Mouse (Mus musculus) liver, embryonic 14.5 days (tissue): Measurements from ENCODE around the gene Fiz1. TPM values are rescaled to one million over a fixed set of nuclear protein-coding genes. Genes with fewer than 3 reads are reported as not detected.

Experiments used
- ATAC-seq: fragments of 200-750 bp; cut with Nextera tagmentation; 2 replicates; pipeline ENCODE4 v1.8.0; 2017; ENCODE audit warnings: moderate number of reproducible peaks, mild to moderate bottlenecking, moderate library complexity; ENCODE audit not compliant: insufficient read depth
- DNase-seq, 3 experiments: peaks; one replicate each; pipeline ENCODE4 v3.0.0-alpha.2; 2012 to 2013; ENCODE audit warnings: low read depth in 3 of 3, low spot score in 3 of 3
- H3K27ac ChIP-seq: fragments of 300-500 bp; sonication (generic); 2 replicates; pipeline ENCODE4 v1.5.1; 2014; ENCODE audit warnings: moderate library complexity, mild to moderate bottlenecking, control low read depth, inconsistent platforms
- H3K27me3 ChIP-seq: fragments of 300-500 bp; sonication (generic); 2 replicates; pipeline ENCODE4 v1.6.1; 2014; ENCODE audit warnings: mild to moderate bottlenecking, low read length, moderate library complexity; ENCODE audit not compliant: control insufficient read depth, insufficient read depth
- H3K36me3 ChIP-seq: fragments of 300-500 bp; sonication (generic); replicated peaks from 2 replicates; pipeline ENCODE4 v1.6.1; 2014; ENCODE audit warnings: low read depth; ENCODE audit not compliant: control insufficient read depth, insufficient read depth
- H3K4me1 ChIP-seq, 2 experiments: fragments of 200-500 bp in 1 of 2; fragments of 300-500 bp in 1 of 2; sonication (generic) in 1 of 2; replicated peaks; 2 replicates each; pipeline ENCODE4 v1.6.1; 2012 to 2014; ENCODE audit warnings: antibody characterized with exemption in 1 of 2, inconsistent platforms in 1 of 2, low read length in 1 of 2; ENCODE audit not compliant: control insufficient read depth in 2 of 2, insufficient read depth in 2 of 2
- H3K4me2 ChIP-seq: fragments of 300-500 bp; sonication (generic); 2 replicates; pipeline ENCODE4 v1.6.1; 2014; ENCODE audit warnings: low read depth, mild to moderate bottlenecking, control low read depth, moderate library complexity
- H3K4me3 ChIP-seq, 2 experiments: fragments of 200-500 bp in 1 of 2; fragments of 300-500 bp in 1 of 2; sonication (generic) in 1 of 2; 2 replicates each; pipeline ENCODE4 v1.5.1; 2012 to 2014; ENCODE audit warnings: low read depth in 2 of 2, low read length in 2 of 2, mild to moderate bottlenecking in 2 of 2, control low read depth in 1 of 2, inconsistent platforms in 1 of 2, moderate library complexity in 1 of 2; ENCODE audit not compliant: insufficient read depth in 1 of 2
- H3K9ac ChIP-seq: fragments of 300-500 bp; sonication (generic); replicated peaks from 2 replicates; pipeline ENCODE4 v1.6.1; 2014; ENCODE audit warnings: mild to moderate bottlenecking, control low read depth, moderate library complexity
- H3K9me3 ChIP-seq: fragments of 300-500 bp; sonication (generic); 2 replicates; pipeline ENCODE4 v1.6.1; 2016; ENCODE audit warnings: low read length, mixed read lengths; ENCODE audit not compliant: control insufficient read depth
- CTCF ChIP-seq: IDR thresholded peaks from 2 replicates; pipeline ENCODE4 v1.5.1; 2016; ENCODE audit warnings: antibody characterized with exemption, low read depth, control low read depth
- EP300 ChIP-seq: IDR thresholded peaks from 2 replicates; pipeline ENCODE4 v1.6.1; 2016; ENCODE audit warnings: antibody characterized with exemption, low read depth
- WGBS: fragments of 180-500 bp; shearing (Covaris S2); extraction: QIAGEN DNeasy Blood & Tissue Kit; methylation state at CpG from one replicate; pipeline ENCODE4 v1.1.7; 2014; ENCODE audit not compliant: insufficient replicate concordance; 5-methylcytosine and 5-hydroxymethylcytosine counted together
- polyA plus RNA-seq, 2 experiments: library from polyadenylated mRNA; depleted of rRNA in 1 of 2; stranded (reverse) in 1 of 2; unstranded in 1 of 2; fragments of >200 nt; fragmentation: Nextera tagmentation in 1 of 2; extraction: Ambion mirVana in 1 of 2; gene quantifications; 2 replicates each; pipeline versions ENCODE4 v1.2.1 to v1.2.3; 2012 to 2014

The Fiz1 gene
- polyA plus RNA-seq, 2 experiments = 10.7 to 12.1 TPM

GRCm38 (mm10) chr7:5033818-5034217, 19.3 kb upstream of the Fiz1 start, which contains the start of gene 4632433K11Rik:
4632433K11Rik (plus strand) TSS chr7:5034118.
- H3K9me3 ChIP-seq = peaks cover 20% of the 10 kb centered on the region
- DNase-seq (no peak), ATAC-seq (no peak)
- no peak within 1 kb of the TSS for H3K27ac ChIP-seq
- TF ChIP-seq CTCF = no peak
- TF ChIP-seq EP300 = no peak
- peaks cover 6 to 11% of the 10 kb centered on the region in 2 experiments for H3K4me1 ChIP-seq
- H3K27me3 ChIP-seq = no peaks in the 10 kb centered on the region
- no peak within 1 kb of the TSS for H3K9ac ChIP-seq
- no peak within 1 kb of the TSS for H3K4me2 ChIP-seq
- WGBS = 64% methylated on average over 3 of the region's 3 CpGs
- H3K36me3 ChIP-seq = peaks cover 32% of the 10 kb centered on the region
- H3K4me3 ChIP-seq = no peak within 1 kb of the TSS

- DNase-seq (no peak), ATAC-seq (no peak)
- Histone ChIP-seq H3K4me2 (no peak overlapping the region), H3K36me3 (peaks cover 32% of the 10 kb centered on the region), H3K9ac (no peak overlapping the region), H3K4me3 (no peak overlapping the region), H3K27ac (no peak overlapping the region), H3K4me1 (no peaks in the 10 kb centered on the region), H3K27me3 (no peaks in the 10 kb centered on the region), H3K9me3 (peaks cover 20% of the 10 kb centered on the region)
- TF ChIP-seq CTCF (no peak), EP300 (no peak)
- 91% methylated on average over 46 of the region's 46 CpGs for WGBS
These were observed 17.0 kb upstream of the Fiz1 start for GRCm38 (mm10) chr7:5031496-5031895.

- no peak overlapping the region for H3K4me3 ChIP-seq
- H3K9ac ChIP-seq = no peak overlapping the region
- peaks cover 20% of the 10 kb centered on the region for H3K9me3 ChIP-seq
- no peak for ATAC-seq
- H3K4me2 ChIP-seq = no peak overlapping the region
- TF ChIP-seq CTCF = no peak
- TF ChIP-seq EP300 = no peak
- H3K36me3 ChIP-seq = peaks cover 32% of the 10 kb centered on the region
- WGBS = 93% methylated on average over 63 of the region's 63 CpGs
- H3K27me3 ChIP-seq = no peaks in the 10 kb centered on the region
- no peak overlapping the region for H3K27ac ChIP-seq
- no peak for DNase-seq
- no peaks in the 10 kb centered on the region for H3K4me1 ChIP-seq
These were observed 16.2 kb upstream of the Fiz1 start for GRCm38 (mm10) chr7:5030554-5031275.

GRCm38 (mm10) chr7:5029946-5030345, 15.4 kb upstream of the Fiz1 start:
- Histone ChIP-seq H3K27ac (no peak overlapping the region), H3K4me1 (no peaks in the 10 kb centered on the region), H3K36me3 (peaks cover 32% of the 10 kb centered on the region), H3K9me3 (peaks cover 20% of the 10 kb centered on the region), H3K27me3 (no peaks in the 10 kb centered on the region), H3K9ac (no peak overlapping the region), H3K4me3 (no peak overlapping the region), H3K4me2 (no peak overlapping the region)
- TF ChIP-seq EP300 = no peak
- no peak for TF ChIP-seq CTCF
- DNase-seq = no peak
- WGBS = 94% methylated on average over 21 of the region's 21 CpGs
- no peak for ATAC-seq

- DNase-seq = no peak
- 89% methylated on average over 22 of the region's 22 CpGs for whole genome bisulfite sequencing
- no peaks in the 10 kb centered on the region for H3K27me3 ChIP-seq
- no peak for ATAC-seq
- TF ChIP-seq CTCF (no peak), EP300 (no peak)
- H3K4me3 ChIP-seq = no peak overlapping the region
- H3K4me2 ChIP-seq = no peak overlapping the region
- peaks cover 20% of the 10 kb centered on the region for H3K9me3 ChIP-seq
- no peak overlapping the region for H3K9ac ChIP-seq
- H3K4me1 ChIP-seq = no peaks in the 10 kb centered on the region
- H3K27ac ChIP-seq = no peak overlapping the region
- peaks cover 32% of the 10 kb centered on the region for H3K36me3 ChIP-seq
These were observed 15.0 kb upstream of the Fiz1 start for GRCm38 (mm10) chr7:5029543-5029942.
